Mouse (Mus musculus): ENCODE measurements at regions not wholly inside any gene's neighbourhood (a gene's known extent, or its start where the extent isn't known, plus 50 kb on each side); places are given as distances from the start of the nearest gene placed in this dataset.

DNA sequence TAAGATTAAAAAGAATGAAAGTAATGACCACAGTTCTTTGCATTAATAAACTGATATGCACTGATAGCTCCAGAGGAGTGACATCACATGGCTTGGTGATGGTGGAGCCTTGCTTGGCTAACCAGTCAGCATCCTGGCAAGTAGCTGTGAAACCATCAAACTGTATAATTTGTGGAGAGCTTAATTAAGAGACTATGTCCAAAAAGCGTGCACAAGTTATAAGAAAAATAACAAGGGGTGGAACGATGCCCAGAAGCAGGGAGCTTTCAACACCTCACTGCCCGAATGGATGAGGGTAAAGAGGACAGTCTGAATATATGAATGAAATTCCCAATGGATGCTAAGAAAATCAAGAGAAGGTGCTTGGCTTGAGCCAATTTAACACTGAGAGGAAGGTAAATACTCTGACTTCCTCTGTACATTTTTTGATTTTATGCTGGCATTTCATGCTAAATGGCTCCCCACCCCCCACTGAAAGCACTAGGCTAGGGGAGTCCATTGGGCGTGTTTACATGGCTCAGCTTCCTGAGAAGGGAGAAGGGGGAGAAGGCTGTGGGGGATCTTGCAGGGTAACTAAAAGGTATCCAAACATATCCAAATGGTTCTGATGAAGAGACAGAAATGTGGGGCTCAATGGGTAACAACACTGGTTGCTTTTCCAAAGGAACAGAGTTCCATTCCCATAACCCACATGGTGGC, 150.2 kb upstream of the L3mbtl3 start:
- H3K9ac ChIP-seq (replicated peaks): no peak overlapping the region
- H3K4me3 ChIP-seq (ENCODE audit: insufficient read depth in 1 of 2, low read depth in 2 of 2, low read length in 2 of 2): no peak overlapping the region
- TF ChIP-seq CTCF (IDR thresholded peaks at IDR 0.05; ENCODE audit: low read depth) (no peak), EP300 (IDR thresholded peaks at IDR 0.05; ENCODE audit: low read depth) (no peak)
- H3K27me3 ChIP-seq (ENCODE audit: control insufficient read depth, insufficient read depth, low read length): no peaks in the 10 kb centered on the region
- ATAC-seq (ENCODE audit: insufficient read depth) (no peak), DNase-seq (ENCODE audit: low read depth in 3 of 3, low spot score in 3 of 3) (no peak)
- no peak overlapping the region for H3K4me2 ChIP-seq (ENCODE audit: low read depth)
- H3K9me3 ChIP-seq (ENCODE audit: control insufficient read depth, low read length): no peaks in the 10 kb centered on the region
- no peaks in the 10 kb centered on the region for H3K36me3 ChIP-seq (replicated peaks; ENCODE audit: control insufficient read depth, insufficient read depth, low read depth)
- no peaks in the 10 kb centered on the region for H3K4me1 ChIP-seq (replicated peaks; ENCODE audit: control insufficient read depth in 2 of 2, insufficient read depth in 2 of 2, low read length in 1 of 2)
- no peak overlapping the region for H3K27ac ChIP-seq
- WGBS (ENCODE audit: insufficient replicate concordance): 59% methylated on average over 4 of the region's 4 CpGs

GRCm38 (mm10) chr10:26540189-26540588, 164.4 kb upstream of the L3mbtl3 start:
- no peak overlapping the region for H3K4me2 ChIP-seq (ENCODE audit: low read depth)
- no peak overlapping the region for H3K4me3 ChIP-seq (ENCODE audit: insufficient read depth in 1 of 2, low read depth in 2 of 2, low read length in 2 of 2)
- DNase-seq (ENCODE audit: low read depth in 3 of 3, low spot score in 3 of 3) (no peak), ATAC-seq (ENCODE audit: insufficient read depth) (no peak)
- no peaks in the 10 kb centered on the region for H3K27me3 ChIP-seq (ENCODE audit: control insufficient read depth, insufficient read depth, low read length)
- H3K4me1 ChIP-seq (replicated peaks; ENCODE audit: control insufficient read depth in 2 of 2, insufficient read depth in 2 of 2, low read length in 1 of 2): no peaks in the 10 kb centered on the region
- no peaks in the 10 kb centered on the region for H3K36me3 ChIP-seq (replicated peaks; ENCODE audit: control insufficient read depth, insufficient read depth, low read depth)
- H3K9ac ChIP-seq (replicated peaks): no peak overlapping the region
- no peak overlapping the region for H3K27ac ChIP-seq
- no peak for TF ChIP-seq CTCF (IDR thresholded peaks at IDR 0.05; ENCODE audit: low read depth)
- TF ChIP-seq EP300 (IDR thresholded peaks at IDR 0.05; ENCODE audit: low read depth): no peak
- H3K9me3 ChIP-seq (ENCODE audit: control insufficient read depth, low read length): no peaks in the 10 kb centered on the region

GRCm38 (mm10) chr10:26544061-26544460, 168.3 kb upstream of the L3mbtl3 start:
- TF ChIP-seq EP300 (IDR thresholded peaks at IDR 0.05; ENCODE audit: low read depth) (no peak), CTCF (IDR thresholded peaks at IDR 0.05; ENCODE audit: low read depth) (no peak)

DNA sequence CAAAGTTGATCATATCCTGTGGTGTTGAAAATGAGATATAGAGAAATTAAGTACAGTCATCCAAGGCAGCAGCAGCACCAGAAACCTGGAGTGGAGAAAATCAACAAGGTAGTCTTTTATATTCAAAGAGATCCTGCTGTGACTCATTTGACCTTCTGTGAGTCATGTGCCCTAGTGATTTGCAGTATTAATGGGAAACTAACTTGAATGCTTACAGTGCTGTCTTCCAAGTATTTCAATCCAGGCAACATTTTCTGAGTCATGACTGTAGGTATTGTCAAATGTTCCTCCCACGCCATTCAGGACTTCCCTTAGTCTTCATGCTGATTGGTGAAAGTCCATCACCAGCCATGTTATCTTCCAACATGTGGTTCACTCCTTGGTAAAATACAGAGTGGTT, 169.0 kb upstream of the L3mbtl3 start:
- Histone ChIP-seq H3K27me3 (ENCODE audit: control insufficient read depth, insufficient read depth, low read length) (no peaks in the 10 kb centered on the region), H3K27ac (no peak overlapping the region), H3K4me2 (ENCODE audit: low read depth) (no peak overlapping the region), H3K9ac (replicated peaks) (no peak overlapping the region), H3K4me3 (ENCODE audit: insufficient read depth in 1 of 2, low read depth in 2 of 2, low read length in 2 of 2) (no peak overlapping the region), H3K4me1 (replicated peaks; ENCODE audit: control insufficient read depth in 2 of 2, insufficient read depth in 2 of 2, low read length in 1 of 2) (no peaks in the 10 kb centered on the region), H3K9me3 (ENCODE audit: control insufficient read depth, low read length) (no peaks in the 10 kb centered on the region), H3K36me3 (replicated peaks; ENCODE audit: control insufficient read depth, insufficient read depth, low read depth) (no peaks in the 10 kb centered on the region)
- WGBS (ENCODE audit: insufficient replicate concordance): 49% methylated on average over 1 of the region's 1 CpGs
- ATAC-seq (ENCODE audit: insufficient read depth): no peak
- DNase-seq (ENCODE audit: low read depth in 3 of 3, low spot score in 3 of 3): no peak
- no peak for TF ChIP-seq EP300 (IDR thresholded peaks at IDR 0.05; ENCODE audit: low read depth)
- TF ChIP-seq CTCF (IDR thresholded peaks at IDR 0.05; ENCODE audit: low read depth): no peak

More at GRCm38 (mm10) chr10:26544061-26544460, 168.3 kb upstream of the L3mbtl3 start:
- Histone ChIP-seq H3K4me2 (ENCODE audit: low read depth) (no peak overlapping the region), H3K4me1 (replicated peaks; ENCODE audit: control insufficient read depth in 2 of 2, insufficient read depth in 2 of 2, low read length in 1 of 2) (no peaks in the 10 kb centered on the region), H3K9me3 (ENCODE audit: control insufficient read depth, low read length) (no peaks in the 10 kb centered on the region), H3K9ac (replicated peaks) (no peak overlapping the region), H3K36me3 (replicated peaks; ENCODE audit: control insufficient read depth, insufficient read depth, low read depth) (no peaks in the 10 kb centered on the region), H3K27me3 (ENCODE audit: control insufficient read depth, insufficient read depth, low read length) (no peaks in the 10 kb centered on the region), H3K4me3 (ENCODE audit: insufficient read depth in 1 of 2, low read depth in 2 of 2, low read length in 2 of 2) (no peak overlapping the region), H3K27ac (no peak overlapping the region)
- DNase-seq (ENCODE audit: low read depth in 3 of 3, low spot score in 3 of 3) (no peak), ATAC-seq (ENCODE audit: insufficient read depth) (no peak)
- WGBS (ENCODE audit: insufficient replicate concordance): 57% methylated on average over 1 of the region's 1 CpGs

DNA sequence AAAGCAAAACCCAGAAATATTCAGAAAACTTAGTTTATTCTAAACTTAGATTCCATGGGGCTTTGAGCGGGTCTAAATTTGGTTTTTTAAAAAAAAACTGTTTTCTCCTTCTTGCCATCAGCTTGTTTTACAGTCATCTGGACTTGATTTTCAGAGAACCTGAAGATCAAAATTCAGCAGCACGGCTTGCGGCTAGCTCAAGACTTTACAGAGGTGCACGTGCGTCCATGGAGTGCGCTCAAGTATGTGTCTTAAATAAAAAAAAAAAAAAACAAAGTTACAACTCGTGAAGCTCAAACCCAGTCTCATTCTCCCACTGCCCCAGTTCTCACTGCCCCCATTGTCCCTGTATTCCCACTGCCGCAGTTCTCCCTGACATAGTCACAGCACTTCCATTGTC, 180.5 kb upstream of the L3mbtl3 start:
- 70% methylated on average over 8 of the region's 8 CpGs for WGBS (ENCODE audit: insufficient replicate concordance)
- Histone ChIP-seq H3K9ac (replicated peaks) (no peak overlapping the region), H3K4me3 (ENCODE audit: insufficient read depth in 1 of 2, low read depth in 2 of 2, low read length in 2 of 2) (no peak overlapping the region), H3K9me3 (ENCODE audit: control insufficient read depth, low read length) (no peaks in the 10 kb centered on the region), H3K27me3 (ENCODE audit: control insufficient read depth, insufficient read depth, low read length) (no peaks in the 10 kb centered on the region), H3K4me1 (replicated peaks; ENCODE audit: control insufficient read depth in 2 of 2, insufficient read depth in 2 of 2, low read length in 1 of 2) (no peaks in the 10 kb centered on the region), H3K36me3 (replicated peaks; ENCODE audit: control insufficient read depth, insufficient read depth, low read depth) (no peaks in the 10 kb centered on the region), H3K4me2 (ENCODE audit: low read depth) (no peak overlapping the region), H3K27ac (no peak overlapping the region)
- no peak for DNase-seq (ENCODE audit: low read depth in 3 of 3, low spot score in 3 of 3)
- no peak for ATAC-seq (ENCODE audit: insufficient read depth)
- no peak for TF ChIP-seq CTCF (IDR thresholded peaks at IDR 0.05; ENCODE audit: low read depth)
- TF ChIP-seq EP300 (IDR thresholded peaks at IDR 0.05; ENCODE audit: low read depth): no peak

Data from liver, embryonic 14.5 days (tissue).